Mouse (Mus musculus) layer of hippocampus, postnatal 10 days (tissue): ENCODE results near the gene Zmynd8. TPM values are rescaled to one million over a fixed set of nuclear protein-coding genes. Genes with fewer than 3 reads are reported as not detected.
A peak's percentile ranks its signal among the peaks of the same experiment; 100 is the strongest.

ENCODE experiments used
- DNase-seq, 2 experiments: peaks; one replicate each; pipeline ENCODE4 v3.0.0; 2021; ENCODE audit warnings: low spot score in 2 of 2
- long read RNA-seq: library from polyadenylated mRNA; stranded (forward); transcript quantifications from one replicate; pipeline ENCODE4 v2.0.0, GENCODE M21; 2023
- total RNA-seq, 2 experiments: library from RNA; stranded (reverse); gene quantifications; 2 replicates each; pipeline ENCODE4 v1.2.3; 2021

Zmynd8 gene
- total RNA-seq = 100 to 1,000 TPM; 112 to 116 TPM
- long read RNA-seq, partial matches to known transcripts = 7 of 21 reads
- long read RNA-seq, other reads (novel, unspliced or antisense) = 14 of 21 reads

DNA sequence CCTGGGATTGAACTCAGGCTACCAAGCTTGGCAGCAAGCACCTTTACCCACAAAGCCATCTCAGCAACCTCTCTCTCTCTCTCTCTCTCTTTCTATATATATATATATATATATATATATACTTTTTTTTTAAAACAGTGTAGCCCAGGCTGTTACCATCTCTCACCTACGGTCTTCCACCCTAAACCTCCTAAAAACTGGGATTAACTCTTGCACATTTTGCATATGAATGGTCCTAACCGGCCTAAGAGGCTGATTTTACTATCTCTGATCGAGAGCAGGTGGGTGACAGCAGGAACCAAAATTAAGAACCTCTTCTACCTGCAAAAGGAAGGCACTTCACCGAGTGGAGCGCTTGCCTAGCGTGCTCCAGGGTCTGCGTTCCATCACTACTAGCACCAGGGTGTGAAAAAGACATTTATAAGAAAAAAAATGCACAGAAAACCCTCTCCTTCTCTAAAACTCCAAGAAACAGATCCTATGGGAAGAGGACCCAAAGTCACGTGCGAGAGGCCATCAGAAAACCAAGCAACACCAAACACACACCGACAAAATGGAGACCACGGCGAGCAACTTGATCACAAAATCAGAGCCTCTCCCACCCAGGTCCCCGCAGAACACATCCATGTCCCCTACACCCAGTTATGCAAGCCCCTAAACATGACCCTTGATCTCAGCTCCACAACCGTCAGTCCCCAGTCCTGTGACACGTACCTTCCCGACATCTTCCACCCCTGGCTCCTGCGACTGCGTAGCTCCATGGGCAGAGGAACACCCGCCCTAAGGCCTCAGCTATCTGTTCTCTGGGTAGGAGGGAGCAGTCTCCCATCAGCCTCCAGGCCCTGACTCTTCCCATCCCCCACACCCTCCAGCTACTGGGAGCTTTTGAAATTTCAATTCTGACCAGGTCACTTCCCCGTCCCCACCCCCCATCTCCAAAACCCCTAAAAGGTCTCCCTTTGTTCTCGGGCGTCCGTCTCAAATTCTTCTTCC lies at the start of gene Zmynd8:
TSS of gene Zmynd8 (minus strand) at position 815 of the 993 bp plus-strand sequence.
- no peak for DNase-seq

DNA sequence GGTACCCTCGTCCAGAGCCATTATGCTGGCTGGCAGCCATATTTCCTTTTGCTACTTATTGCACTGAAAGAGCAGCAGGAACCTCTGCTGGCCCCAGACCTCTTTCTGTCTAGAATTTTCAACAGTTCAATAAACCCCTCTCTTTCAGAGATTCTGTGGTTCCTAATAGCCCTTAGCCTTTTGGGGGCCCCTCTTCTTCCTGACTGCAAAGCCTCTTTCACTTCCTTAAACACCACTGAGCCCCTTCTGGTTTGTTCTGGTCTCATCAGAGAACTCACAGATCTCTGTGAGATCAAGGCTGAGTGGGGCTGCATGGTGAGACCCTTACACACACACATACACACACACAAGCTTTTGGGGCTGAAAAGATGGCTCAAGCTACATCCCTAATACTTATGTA lies 49.2 kb upstream of the Zmynd8 start:
- DNase-seq = no peak

DNA sequence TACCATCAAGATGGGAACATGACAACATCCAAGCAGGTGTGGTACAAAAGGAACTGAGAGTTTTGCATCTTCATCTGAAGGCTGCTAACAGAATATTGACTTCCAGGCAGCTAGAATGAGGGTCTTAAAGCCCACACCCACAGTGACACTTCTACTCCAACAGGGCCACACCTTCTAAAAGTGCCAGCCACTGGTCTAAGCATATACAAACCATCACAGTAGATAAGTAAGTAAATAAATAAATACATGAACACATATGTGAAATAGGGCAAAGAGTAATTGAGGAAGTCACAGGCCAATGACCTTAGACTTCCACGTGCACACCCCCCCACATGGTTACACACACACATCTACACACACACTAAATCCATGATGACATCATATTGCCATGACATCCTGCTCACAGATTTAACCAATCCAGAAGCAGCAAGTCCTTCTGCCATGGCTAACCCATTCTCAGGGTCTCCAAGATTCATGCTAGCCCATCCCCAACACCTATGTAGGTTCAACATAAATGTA lies 47.3 kb upstream of the Zmynd8 start:
- DNase-seq = no peak

DNA sequence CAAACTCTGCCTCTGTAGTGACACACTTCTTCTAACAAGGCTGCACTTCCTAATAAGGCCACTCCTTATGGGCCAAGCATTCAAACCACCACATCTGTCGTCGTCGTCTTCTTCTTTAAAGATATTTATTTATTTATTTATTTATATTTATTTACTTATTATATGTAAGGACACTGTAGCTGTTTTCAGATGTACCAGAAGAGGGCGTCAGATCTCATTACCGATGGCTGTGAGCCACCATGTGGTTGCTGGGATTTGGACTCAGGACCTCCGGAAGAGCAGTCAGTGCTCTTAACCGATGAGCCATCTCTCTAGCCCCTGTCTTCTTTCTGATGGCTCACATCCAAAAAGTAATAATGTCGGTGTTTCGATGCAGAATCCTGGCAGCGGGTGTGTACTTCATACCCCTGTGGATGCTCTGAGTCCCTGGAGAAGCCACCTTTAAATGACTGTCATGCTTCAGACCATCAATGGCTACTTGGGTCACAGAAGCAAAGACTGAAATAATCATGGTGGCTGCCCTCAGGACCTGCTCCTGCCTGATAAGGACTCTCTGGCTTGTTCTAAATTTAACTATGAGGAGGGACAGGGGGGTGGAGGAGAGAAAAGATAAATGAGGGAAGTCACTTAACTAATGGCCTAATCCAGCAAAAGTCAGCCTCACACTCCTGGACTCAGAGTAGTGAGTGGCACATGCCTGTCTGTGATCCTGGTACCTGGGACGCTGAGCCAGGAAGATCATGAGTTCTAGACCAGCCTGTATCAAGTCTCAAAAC lies 45.9 kb upstream of the Zmynd8 start:
- no peak for DNase-seq

DNA sequence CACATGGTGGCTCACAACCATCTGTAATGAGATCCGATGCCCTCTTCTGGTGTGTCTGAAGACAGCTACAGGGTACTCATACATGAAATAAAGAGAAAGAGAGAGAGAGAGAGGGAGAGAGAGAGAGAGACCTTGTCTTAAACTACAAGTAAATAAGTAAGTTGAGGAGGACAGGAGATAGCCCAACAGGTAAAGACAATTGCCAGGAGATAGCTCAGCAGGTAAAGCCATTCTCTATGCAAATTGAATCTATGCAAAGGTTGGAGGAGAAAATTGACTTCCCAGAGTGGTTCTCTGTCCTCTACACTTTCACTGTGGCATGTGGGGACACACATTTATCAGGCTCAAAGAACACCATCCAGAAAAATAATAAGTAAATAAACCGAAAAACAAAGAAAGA lies 44.3 kb upstream of the Zmynd8 start:
- DNase-seq = no peak

DNA sequence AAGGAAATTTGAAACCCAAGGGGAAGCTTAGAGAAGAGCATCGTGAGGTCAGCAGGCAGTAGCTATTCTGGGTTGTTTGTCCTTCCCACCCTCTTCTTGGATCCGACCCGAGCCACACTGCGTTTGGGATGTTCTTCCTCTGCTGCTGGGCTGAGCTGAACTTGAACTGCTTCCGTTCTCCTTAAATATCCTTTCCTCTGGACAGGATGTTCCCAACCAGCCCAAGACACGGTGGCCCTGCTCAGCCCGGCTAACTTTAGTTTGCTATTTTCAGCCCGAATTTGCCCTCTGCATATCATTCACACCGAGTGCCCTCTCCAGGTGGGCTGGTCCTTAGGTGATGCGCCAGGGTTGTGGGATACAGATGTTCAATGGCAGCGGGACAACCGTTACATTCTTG lies 37.3 kb upstream of the Zmynd8 start:
- no peak for DNase-seq

DNA sequence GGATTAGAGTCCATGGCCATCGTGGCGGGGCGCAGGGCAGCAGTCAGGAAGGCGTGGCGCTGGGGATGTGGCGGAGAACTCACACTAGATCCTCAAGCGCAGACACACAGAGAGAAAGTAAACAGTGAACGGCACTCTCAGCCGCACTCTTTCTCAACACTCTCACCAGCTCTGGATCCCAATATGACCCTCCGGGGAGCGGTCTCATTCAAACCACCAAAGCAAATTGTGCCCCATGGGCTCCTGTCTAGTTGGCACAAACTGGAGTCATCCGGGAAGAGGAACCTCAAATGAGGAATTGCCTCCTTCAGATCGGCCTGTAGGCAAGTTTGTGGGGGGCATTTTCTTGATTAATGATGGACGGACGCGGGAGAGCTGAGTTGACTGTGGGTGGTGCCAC lies 28.9 kb upstream of the Zmynd8 start:
- no peak for DNase-seq

DNA sequence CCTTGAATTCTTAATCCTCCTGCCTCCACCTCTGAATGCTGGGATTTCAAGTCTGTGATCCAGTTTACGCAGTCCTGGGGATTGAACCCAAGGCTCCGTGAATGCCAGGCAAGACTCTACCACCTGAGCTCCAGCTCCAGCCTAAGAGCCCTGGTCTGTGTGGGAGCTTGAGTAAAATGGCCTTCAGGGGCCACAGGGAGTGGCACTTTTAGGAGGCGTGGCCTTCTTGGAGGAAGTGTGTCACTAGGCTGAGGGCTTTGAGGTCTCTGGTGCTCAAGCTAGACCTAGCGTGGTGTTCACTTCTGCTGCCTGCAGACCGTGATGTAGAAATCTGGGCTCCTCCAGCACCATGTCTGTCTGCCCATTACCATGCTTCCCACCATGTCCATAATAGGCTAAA lies 27.4 kb upstream of the Zmynd8 start:
- no peak for DNase-seq

DNA sequence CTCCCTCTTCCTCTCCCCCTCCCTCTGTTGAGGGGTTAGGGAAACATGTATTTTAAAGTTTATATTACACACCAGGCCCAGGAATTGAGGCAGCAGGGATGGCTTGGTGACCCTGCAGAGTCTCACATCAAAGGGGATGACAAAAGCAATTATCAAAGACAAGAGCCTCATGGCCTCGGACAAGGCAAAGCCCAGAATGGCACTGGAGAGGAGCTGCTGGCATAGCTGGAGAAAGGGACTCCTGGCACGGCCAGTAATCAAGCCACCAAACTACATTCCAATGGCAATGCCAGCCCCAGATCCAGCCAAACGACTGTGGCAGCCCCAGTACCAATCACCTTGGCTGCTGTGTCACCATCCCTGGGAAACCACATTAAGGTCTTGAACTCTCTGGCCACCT lies 26.3 kb upstream of the Zmynd8 start:
- no peak for DNase-seq

DNA sequence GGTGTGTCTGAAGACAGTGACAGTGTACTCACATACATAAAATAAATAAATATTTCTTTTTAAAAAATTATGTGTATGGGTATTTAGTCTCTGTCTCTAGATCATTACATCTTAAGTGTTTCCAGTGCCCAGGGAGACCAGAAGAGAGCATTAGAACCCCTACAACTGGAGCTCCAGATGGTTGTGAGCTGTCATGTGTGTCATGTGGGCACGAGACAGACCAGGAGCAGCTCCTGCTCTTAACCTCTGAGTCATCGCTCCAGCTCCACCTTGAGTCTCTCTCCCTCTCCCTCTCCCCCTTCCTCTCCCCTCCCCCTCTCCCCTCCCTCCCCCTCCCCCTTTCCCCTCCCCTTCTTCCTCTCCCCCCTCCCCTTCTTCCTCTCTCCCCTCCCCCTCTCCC lies 25.9 kb upstream of the Zmynd8 start:
- DNase-seq = no peak

DNA sequence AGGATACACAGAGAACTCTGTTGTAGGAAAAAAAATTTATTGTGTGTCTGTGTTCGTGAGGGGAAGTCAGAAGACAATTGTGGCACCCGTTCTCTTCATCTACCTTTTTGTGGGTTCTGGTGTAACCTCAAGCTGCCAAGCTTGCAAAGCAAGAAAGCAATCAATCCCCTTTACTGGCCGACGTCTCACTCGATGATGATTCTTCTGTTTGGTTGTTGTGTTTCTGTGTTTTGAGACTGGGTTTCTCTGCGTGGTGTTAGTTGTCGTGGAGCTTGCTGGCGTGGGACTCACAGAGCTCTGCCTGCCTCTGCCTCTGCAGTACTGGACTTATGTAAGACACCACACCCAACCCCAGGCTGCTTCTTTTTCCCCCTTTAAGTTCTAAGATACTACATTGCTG lies 24.9 kb upstream of the Zmynd8 start:
- DNase-seq = no peak

DNA sequence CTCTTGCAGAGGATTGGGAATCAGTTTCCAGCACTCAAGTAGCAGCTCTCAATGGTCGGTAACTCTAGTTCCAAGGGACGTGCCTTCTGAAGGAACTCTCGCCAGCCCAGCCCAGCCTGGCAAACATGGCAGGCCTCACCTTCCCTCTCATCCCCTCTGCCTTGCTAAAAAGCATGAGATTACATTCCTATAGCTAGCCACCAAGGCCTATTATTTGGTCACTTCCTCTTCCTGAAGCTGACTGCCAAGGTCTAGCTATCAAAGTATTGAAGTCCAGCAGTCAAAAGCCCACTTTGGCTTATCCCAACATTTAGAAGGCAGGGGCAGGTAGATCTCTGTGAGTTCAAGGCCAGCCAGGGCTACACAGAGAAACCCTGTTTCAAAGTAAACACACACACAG lies 24.2 kb upstream of the Zmynd8 start:
- no peak for DNase-seq

DNA sequence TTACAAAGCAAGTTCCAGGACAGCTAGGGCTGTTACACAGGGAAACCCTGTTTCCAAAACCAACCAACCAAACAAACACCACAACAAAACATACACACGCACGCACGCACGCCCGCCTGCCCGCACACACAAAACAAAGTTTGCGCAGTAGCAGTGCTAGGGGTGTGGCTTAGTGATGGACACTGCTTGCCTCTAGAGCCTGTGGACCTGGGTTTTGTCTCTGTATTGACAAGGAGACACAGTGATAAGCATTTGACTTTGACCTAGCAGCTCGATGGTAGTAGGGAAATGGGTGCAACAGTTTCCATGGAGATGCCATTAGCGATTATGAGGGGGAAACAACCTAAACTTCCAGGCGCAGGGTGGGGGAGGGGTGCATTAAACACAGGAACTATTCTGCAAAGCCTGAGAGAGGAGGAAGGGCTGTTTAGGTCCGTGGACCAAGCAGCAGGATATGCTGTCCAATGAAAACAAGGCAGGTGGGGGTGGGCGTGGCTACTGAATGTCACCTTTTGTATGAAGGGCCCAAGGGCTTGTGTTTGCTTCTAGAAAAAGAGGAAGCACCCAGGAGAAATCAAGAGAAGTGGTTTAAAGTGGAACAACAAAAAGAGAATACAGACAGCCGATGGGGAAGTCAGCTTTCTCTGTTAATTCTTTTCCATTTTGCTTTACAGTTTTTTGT lies 23.4 kb upstream of the Zmynd8 start:
- DNase-seq = no peak

DNA sequence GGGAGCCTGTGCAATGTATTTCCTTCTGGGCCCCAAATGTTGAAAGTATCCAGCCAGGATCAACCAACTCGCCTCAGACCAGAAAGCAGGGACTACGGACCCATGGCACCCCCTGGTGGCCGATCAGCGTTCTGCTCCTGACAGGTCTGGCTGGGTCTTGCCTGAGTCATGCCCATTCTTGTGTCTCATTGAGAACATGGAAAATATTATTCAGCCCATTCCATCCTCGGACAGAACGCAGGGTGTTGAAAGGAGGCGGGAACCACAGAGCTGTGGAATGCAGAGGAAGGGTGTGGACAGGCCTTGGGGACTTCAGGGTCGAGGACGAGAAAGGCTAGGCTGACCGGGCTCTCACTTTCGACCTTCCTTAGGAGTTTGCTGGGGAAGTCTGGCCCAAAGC lies 15.5 kb upstream of the Zmynd8 start:
- peak; percentile 97 for DNase-seq

DNA sequence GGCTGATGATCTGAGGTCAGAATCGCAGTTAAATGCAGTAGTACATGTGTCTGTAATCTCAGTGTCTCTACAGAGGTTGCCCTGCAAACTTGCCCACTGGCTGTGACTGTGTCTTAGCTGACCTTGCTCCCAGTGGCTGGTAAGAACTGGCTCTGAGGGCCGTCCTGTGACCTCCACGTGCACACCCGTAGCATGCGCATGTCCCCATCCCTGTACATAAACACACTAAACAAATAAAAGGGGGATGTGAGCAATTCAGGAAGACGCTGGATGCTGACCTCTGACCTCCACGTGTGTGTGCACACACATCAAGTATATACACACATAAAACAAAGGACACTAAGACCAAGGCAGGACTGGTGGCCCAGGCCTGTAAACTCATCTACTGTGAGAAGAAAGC lies 14.3 kb upstream of the Zmynd8 start:
- no peak for DNase-seq

DNA sequence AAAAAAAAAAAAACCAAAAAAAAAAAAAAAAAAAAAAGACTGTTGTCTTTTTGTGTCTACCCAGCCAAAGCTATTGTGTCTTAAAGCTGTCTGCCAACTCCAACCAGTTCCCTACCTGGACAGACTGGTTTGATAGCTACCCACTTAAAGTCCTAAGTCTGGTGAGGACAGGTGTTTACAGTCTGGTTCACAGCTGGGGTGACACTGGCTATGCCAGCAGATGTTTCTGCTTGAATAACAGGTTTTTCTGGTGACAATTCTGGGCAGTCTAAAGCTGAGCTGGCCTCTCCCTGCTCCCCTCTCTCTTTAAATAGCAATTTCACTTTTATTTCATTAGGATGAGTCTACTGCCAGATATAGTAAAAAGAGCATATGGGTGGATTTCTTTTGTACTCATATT lies 10.9 kb upstream of the Zmynd8 start:
- DNase-seq = no peak

DNA sequence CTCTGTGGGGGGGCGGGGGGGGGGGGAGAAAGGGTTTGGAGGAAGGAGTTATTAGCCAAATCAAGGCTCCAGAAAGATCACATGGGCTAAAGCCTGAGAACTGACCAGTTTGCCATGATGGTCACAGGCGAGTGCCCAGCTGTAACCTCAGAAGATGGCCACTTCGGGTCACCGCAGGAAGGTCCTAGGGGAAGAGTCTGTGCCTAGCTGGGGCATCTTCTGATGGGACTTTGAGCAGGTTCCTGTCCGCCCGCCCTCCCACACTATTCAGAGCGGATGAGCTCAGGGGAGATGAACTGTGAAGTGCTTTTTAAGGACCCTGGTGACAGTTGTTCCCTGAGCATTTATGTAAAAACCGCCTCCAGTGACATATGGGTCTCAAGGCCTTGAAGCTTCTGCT lies 8.4 kb upstream of the Zmynd8 start:
- DNase-seq = no peak

DNA sequence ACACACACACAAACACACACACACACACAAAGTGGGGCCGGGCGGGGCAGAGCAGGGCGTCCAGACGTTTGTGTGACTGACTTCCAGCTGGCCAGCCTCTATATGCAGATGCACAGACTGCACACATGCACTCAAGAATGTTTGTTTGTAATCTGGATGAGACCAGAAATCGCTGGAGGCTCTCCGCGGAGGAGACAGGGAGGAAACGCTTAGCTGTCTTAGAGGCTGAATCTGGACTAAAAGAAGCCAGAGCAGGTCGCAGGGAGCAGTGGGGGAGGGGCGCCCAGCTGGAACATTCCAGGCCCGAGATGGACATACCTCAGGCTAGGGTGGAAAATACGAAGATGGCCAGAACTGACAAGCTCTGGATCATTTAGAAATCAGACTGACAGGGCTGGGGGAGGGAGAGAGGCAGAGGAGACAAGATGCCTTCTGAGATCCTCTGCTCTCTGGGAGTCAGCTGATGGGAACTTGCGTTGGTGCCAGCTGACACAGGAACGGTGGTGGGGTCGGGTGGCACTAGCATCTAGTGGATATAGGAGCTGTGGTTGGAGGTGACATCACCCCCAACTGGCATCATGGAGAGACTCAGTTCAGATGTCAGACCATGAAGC lies 7.6 kb upstream of the Zmynd8 start:
- peak in 1 of 2 experiments; percentile 31 for DNase-seq

DNA sequence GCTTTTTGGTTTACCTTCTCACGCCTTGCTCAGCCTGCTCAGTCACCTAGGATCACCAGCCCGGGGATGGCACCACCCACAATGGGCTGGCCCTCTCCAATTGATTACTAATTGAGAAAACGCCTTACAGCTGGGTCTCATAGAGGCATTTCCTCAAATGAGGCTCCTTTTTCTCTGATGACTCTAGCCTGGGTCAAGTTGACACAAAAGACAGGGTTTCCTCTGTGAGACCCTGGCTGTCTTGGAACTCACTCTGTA lies 2.2 kb upstream of the Zmynd8 start:
- DNase-seq = no peak

DNA sequence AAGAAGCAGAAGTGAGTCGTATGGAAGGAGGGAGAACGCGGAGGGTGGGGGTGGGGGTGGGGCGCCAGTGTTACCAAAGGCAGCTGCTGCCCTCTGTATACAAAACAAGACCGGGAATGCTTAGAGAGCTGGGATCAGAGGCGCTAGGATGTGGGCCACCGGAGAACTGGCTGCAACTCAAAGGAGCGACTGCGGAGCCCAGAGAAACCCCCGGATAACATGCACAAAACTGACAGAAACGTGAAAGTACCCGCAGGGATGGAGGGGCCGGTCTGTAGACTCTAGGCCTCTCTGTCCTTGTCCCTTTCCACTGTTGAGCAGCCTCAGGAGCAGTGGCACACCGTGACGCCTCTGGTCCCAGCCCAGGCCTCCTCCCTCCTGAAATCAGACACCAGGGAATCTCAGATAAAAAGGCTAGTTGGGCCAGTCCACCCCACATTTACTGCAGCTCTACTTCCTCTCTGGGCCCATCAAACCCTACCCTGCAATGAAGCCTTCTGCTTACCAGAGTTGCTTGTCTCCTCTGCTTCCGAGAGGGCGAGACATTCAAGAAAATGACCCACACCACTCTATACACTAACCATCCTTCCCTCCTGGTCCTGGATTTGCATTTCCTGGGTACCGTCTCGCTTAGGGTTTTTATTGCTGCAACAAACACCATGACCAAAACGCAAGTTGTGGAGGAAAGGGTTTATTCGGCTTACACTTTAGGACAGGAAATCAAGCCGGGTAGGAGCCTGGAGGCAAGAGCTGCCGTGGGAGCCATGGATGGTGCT lies 1.7 kb upstream of the Zmynd8 start:
- no peak for DNase-seq
